Mouse (Mus musculus) neural tube, embryonic 14.5 days (tissue): ENCODE measurements around the gene Rin1. TPM values are rescaled to one million over a fixed set of nuclear protein-coding genes. Genes with fewer than 3 reads are reported as not detected.

Experiments
- ATAC-seq: fragments of 200-750 bp; cut with Nextera tagmentation; 2 replicates; pipeline ENCODE4 v1.8.0; 2017; ENCODE audit warnings: low read depth, mild to moderate bottlenecking, moderate TSS enrichment, moderate library complexity
- H3K27ac ChIP-seq: fragments of 300-500 bp; sonication (generic); 2 replicates; pipeline ENCODE4 v1.5.1; 2014; ENCODE audit warnings: low read depth, mild to moderate bottlenecking, control low read depth, low read length, moderate library complexity, mixed read lengths
- H3K27me3 ChIP-seq: fragments of 300-500 bp; sonication (generic); 2 replicates; pipeline ENCODE4 v1.6.1; 2014; ENCODE audit warnings: low read length; ENCODE audit not compliant: control insufficient read depth, insufficient read depth
- H3K36me3 ChIP-seq: fragments of 300-500 bp; sonication (generic); 2 replicates; pipeline ENCODE4 v1.6.1; 2014; ENCODE audit warnings: low read length, mixed read lengths; ENCODE audit not compliant: control insufficient read depth, insufficient read depth
- H3K4me1 ChIP-seq: fragments of 300-500 bp; sonication (generic); 2 replicates; pipeline ENCODE4 v1.6.1; 2014; ENCODE audit warnings: low read length; ENCODE audit not compliant: control insufficient read depth, insufficient read depth
- H3K4me2 ChIP-seq: fragments of 300-500 bp; sonication (generic); 2 replicates; pipeline ENCODE4 v1.6.1; 2014; ENCODE audit warnings: mild to moderate bottlenecking, low read depth, low read length, control low read depth
- H3K4me3 ChIP-seq: fragments of 300-500 bp; sonication (generic); 2 replicates; pipeline ENCODE4 v1.5.1; 2014; ENCODE audit warnings: low read depth, low read length, control low read depth, mixed read lengths
- H3K9ac ChIP-seq: fragments of 300-500 bp; sonication (generic); replicated peaks from 2 replicates; pipeline ENCODE4 v1.6.1; 2014; ENCODE audit warnings: low read depth, mild to moderate bottlenecking, control low read depth, low read length, mixed read lengths
- H3K9me3 ChIP-seq: fragments of 300-500 bp; sonication (generic); 2 replicates; pipeline ENCODE4 v1.6.1; 2016; ENCODE audit warnings: low read length; ENCODE audit not compliant: control insufficient read depth
- WGBS: fragments of 180-500 bp; shearing (Covaris S2); extraction: QIAGEN DNeasy Blood & Tissue Kit; methylation state at CpG from one replicate; pipeline ENCODE4 v1.1.7; 2014; 5-methylcytosine and 5-hydroxymethylcytosine counted together
- polyA plus RNA-seq: library from polyadenylated mRNA; unstranded; fragments of >200 nt; fragmentation: Nextera tagmentation; extraction: Ambion mirVana; gene quantifications from 2 replicates; pipeline ENCODE4 v1.2.1, GENCODE M21; 2014

The Rin1 gene
- polyA plus RNA-seq, 1 experiment from 2014 or later: 0.62 TPM

DNA sequence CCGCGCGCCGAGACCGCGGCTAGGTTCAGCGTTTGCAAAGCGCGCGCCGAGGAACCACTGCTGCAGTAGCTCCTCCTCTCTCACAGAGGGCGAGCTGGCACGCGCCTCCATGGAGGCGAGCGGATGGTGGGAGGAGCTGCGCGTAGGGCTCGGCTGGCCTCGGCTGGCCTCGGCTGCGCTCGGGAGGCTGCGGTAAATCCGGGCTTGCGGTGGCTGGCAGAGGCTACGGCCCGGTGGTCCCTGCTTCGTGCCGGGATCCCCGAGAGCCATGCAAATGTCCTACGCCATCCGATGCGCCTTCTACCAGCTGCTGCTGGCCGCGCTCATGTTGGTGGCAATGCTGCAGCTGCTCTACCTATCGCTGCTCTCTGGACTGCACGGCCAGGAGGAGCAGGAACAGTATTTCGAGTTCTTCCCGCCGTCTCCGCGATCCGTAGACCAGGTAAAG lies 11.5 kb upstream of the Rin1 start, which contains the start of the genes B4gat1 and AC124502.3:
Gene B4gat1, plus strand, starts transcription at position 118 of the 448 bp plus-strand sequence.
Gene AC124502.3, plus strand, starts transcription at position 183 of the 448 bp plus-strand sequence.
- Histone ChIP-seq H3K27me3 (no peaks in the 10 kb centered on the region), H3K9ac (peak within 1 kb of the TSS; percentile 89), H3K27ac (peak within 1 kb of the TSS; percentile 87), H3K4me3 (peak within 1 kb of the TSS; percentile 86), H3K36me3 (peaks cover 7% of the 10 kb centered on the region; the same call in 1 of the 2 replicates), H3K4me1 (peaks cover 24% of the 10 kb centered on the region), H3K4me2 (peak within 1 kb of the TSS; percentile 98), H3K9me3 (no peaks in the 10 kb centered on the region)
- ATAC-seq: peak; percentile 94
- WGBS: under 1% methylated on average over 41 of the region's 44 CpGs

DNA sequence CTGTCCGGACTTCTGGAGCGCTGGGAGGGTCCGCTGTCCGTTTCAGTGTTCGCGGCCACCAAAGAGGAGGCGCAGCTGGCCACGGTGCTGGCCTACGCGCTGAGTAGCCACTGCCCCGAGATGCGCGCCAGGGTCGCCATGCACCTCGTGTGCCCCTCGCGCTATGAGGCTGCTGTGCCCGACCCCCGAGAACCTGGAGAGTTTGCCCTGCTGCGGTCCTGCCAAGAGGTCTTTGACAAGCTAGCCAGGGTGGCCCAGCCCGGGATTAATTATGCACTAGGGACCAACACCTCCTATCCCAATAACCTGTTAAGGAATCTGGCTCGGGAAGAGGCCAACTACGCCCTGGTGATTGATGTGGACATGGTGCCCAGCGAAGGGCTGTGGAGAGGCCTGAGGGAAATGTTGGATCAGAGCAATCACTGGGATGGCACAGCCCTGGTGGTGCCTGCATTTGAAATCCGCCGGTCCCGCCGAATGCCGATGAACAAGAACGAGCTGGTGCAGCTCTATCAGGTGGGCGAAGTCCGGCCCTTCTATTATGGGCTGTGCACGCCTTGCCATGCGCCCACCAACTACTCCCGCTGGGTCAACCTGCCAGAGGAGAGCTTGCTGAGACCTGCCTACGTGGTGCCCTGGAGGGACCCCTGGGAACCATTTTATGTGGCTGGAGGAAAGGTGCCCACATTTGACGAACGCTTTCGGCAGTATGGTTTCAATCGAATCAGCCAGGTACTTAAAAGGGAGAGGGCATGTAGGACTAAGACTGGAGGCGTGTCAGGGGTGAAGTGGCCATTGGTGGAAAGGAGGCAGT lies 10.8 kb upstream of the Rin1 start:
- Histone ChIP-seq H3K27ac (peak overlapping the region; percentile 87), H3K4me3 (peak overlapping the region; percentile 86), H3K9me3 (no peaks in the 10 kb centered on the region), H3K9ac (peak overlapping the region; percentile 89), H3K4me2 (peak overlapping the region; percentile 98), H3K27me3 (no peaks in the 10 kb centered on the region), H3K4me1 (peaks cover 24% of the 10 kb centered on the region), H3K36me3 (peaks cover 7% of the 10 kb centered on the region; the same call in 1 of the 2 replicates)
- WGBS: 12% methylated on average over 41 of the region's 41 CpGs
- peak; percentile 15; the same call in 1 of the 2 replicates for ATAC-seq

DNA sequence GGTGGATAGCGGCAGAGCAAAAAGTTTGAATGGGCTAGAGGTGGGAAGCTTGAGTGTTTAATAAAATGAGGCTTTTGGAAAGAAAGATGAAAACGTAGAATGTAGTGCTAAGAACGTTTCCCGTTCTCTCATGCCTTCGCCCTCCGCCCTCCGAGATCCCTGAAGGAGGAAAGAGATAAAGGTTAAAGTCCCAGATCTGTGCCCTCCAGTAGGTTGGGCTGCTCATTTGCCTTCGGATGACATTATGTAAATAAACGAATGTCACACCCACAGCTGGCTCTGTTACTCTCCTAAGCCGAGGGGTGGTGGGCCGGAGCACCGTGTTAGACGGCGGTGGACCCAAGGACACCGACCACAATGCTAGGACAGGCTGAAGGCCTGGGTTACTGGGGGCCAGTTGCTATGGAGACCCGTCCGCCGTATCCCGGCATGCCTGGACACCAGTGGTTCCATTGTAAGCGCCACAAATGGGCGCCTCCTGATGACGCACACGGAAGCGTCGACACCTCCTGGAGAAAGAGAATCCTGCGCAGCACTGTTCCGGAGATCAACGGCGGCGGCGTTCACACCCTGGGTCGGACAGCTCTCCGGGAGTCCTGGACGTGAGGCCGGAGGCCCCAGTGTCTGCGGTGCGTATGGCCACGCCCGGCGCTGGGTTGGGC lies 9.3 kb upstream of the Rin1 start, which contains the start of gene Brms1:
Gene Brms1, plus strand, starts transcription at position 493 of the 662 bp plus-strand sequence.
- Histone ChIP-seq H3K9ac (peak within 1 kb of the TSS; percentile 80), H3K9me3 (no peaks in the 10 kb centered on the region), H3K36me3 (peaks cover 8% of the 10 kb centered on the region), H3K4me1 (peaks cover 24% of the 10 kb centered on the region), H3K27ac (peak within 1 kb of the TSS; percentile 80), H3K4me3 (peak within 1 kb of the TSS; percentile 86), H3K27me3 (no peaks in the 10 kb centered on the region), H3K4me2 (peak within 1 kb of the TSS; percentile 98)
- 9% methylated on average over 40 of the region's 40 CpGs for WGBS
- peak; percentile 73 for ATAC-seq

- ATAC-seq: peak; percentile 4; the same call in 1 of the 2 replicates
- Histone ChIP-seq H3K4me1 (peaks cover 24% of the 10 kb centered on the region), H3K4me2 (peak overlapping the region; percentile 98), H3K36me3 (peaks cover 14% of the 10 kb centered on the region), H3K27ac (peak overlapping the region; percentile 80), H3K9me3 (no peaks in the 10 kb centered on the region), H3K9ac (peak overlapping the region; percentile 80), H3K27me3 (no peaks in the 10 kb centered on the region), H3K4me3 (peak overlapping the region; percentile 86)
- 3% methylated on average over 16 of the region's 16 CpGs for WGBS
Observed at GRCm38 (mm10) chr19:5041588-5041987, 8.7 kb upstream of the Rin1 start.

DNA sequence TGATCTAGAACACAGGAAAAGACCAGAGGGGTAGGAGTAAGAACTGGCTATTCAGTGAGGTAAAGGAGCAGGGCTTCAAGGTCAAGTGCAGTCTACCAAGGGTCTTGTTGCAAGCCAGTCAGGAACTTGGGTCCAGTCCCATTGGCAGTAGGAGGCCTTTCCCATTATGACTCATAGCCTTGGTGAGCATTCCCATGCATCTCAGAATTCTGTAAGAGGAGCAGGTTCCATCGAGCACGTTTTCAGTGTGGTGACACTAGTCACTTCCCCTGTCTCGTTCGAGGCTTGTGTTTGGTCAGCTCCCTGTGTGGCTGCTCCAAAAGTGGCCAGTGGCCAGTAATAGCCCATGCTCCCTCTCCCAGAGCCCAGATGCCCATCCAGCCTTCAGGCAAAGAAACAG lies 4.8 kb upstream of the Rin1 start:
- H3K36me3 ChIP-seq: peaks cover 35% of the 10 kb centered on the region
- no peak overlapping the region for H3K9ac ChIP-seq
- 78% methylated on average over 4 of the region's 4 CpGs for WGBS
- H3K27me3 ChIP-seq: 0 out of 2 replicates have a peak, but pooled peaks cover 3% of the 10 kb centered on the region
- H3K9me3 ChIP-seq: no peaks in the 10 kb centered on the region
- no peak overlapping the region for H3K4me2 ChIP-seq
- peaks cover 12% of the 10 kb centered on the region for H3K4me1 ChIP-seq
- no peak overlapping the region for H3K27ac ChIP-seq
- ATAC-seq: no peak
- H3K4me3 ChIP-seq: no peak overlapping the region

DNA sequence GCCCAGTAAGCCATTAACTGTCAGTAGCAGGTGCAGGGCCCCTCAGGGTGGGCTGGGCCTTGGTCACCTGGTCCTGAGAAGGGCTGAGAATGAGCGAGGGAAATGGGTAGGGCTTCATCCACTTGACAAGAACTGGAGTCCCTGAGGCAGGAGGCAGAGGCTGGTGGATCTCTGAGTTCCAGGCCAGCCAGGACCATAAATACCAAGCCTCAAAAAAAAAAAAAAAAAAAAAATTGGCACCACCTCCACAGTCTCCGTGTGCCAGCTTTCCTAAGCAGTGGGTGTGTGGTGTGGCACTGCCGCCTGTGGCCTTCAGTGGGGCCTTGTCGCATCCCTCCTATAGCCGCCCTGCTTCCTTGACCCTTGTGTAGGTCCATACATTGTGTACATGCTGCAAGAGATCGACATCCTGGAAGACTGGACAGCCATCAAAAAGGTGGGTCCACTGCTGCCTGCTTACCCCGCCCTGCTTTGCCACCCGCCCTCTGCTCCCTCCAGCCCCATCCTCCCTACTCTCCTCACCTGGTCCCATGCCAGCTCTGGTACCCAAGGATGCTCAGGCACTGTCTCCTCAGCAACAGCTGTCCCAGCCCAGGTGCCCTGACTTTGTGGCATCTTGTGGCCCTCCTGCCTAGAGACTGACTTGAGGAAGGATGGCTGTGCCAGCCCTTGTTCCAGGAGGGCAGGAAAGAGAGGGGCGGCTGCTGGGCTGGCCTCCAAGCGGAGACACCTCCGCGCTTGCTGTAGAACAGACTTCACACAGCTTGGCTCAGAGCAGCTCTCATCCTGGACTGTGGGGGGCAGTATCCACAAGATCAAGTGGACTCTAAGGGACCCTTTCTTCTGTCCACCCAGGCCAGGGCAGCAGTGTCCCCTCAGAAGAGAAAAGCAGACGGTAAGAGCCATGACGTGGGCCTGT lies 1.9 kb upstream of the Rin1 start:
- 88% methylated on average over 14 of the region's 14 CpGs for WGBS
- no peaks in the 10 kb centered on the region for H3K9me3 ChIP-seq
- ATAC-seq: no peak
- H3K4me3 ChIP-seq: no peak overlapping the region
- peaks cover 27% of the 10 kb centered on the region for H3K36me3 ChIP-seq
- peaks cover 28% of the 10 kb centered on the region for H3K27me3 ChIP-seq
- H3K9ac ChIP-seq: no peak overlapping the region
- H3K4me1 ChIP-seq: no peaks in the 10 kb centered on the region
- no peak overlapping the region for H3K27ac ChIP-seq
- no peak overlapping the region for H3K4me2 ChIP-seq

- peaks cover 27% of the 10 kb centered on the region for H3K36me3 ChIP-seq
- H3K4me1 ChIP-seq: no peaks in the 10 kb centered on the region
- peaks cover 30% of the 10 kb centered on the region for H3K27me3 ChIP-seq
- WGBS: 82% methylated on average over 6 of the region's 6 CpGs
- H3K27ac ChIP-seq: no peak overlapping the region
- no peak overlapping the region for H3K4me2 ChIP-seq
- no peak overlapping the region for H3K4me3 ChIP-seq
- H3K9ac ChIP-seq: no peak overlapping the region; the same call in 1 of the 2 replicates
- ATAC-seq: no peak
- no peaks in the 10 kb centered on the region for H3K9me3 ChIP-seq
Observed at GRCm38 (mm10) chr19:5049325-5049724, 956 bp upstream of the Rin1 start.

DNA sequence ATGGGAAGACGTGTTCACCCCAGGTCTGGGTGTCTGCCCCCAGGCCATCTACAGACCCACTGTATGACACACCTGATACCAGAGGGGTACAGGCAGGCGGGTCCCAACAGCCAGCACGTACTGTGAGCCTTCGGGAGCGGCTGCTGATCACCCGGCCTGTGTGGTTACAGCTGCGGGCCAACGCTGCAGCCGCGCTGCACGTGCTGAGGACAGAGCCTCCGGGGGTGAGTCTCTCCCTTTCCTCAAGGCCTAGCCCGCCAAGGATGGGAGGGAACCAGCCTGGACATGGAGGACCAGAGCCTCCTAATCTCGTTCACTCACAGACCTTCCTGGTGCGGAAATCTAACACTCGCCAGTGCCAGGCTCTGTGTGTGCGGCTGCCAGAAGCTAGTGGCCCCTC lies 750 bp downstream of the Rin1 start:
- Histone ChIP-seq H3K4me1 (no peaks in the 10 kb centered on the region), H3K4me3 (peak overlapping the region; percentile 2; the same call in 1 of the 2 replicates), H3K9me3 (no peaks in the 10 kb centered on the region), H3K36me3 (peaks cover 26% of the 10 kb centered on the region), H3K9ac (no peak overlapping the region), H3K4me2 (no peak overlapping the region), H3K27me3 (peaks cover 30% of the 10 kb centered on the region), H3K27ac (no peak overlapping the region)
- ATAC-seq: no peak
- WGBS: 14% methylated on average over 17 of the region's 17 CpGs
